Mouse (Mus musculus) neural tube, embryonic 11.5 days (tissue): Measurements from ENCODE around the gene Itk. TPM values are rescaled to one million over a fixed set of nuclear protein-coding genes. Genes with fewer than 3 reads are reported as not detected.

Source experiments
- ATAC-seq: fragments of 200-750 bp; cut with Nextera tagmentation; 2 replicates; pipeline ENCODE4 v1.8.0; 2017; ENCODE audit warnings: moderate number of reproducible peaks, mild to moderate bottlenecking, moderate TSS enrichment, moderate library complexity; ENCODE audit not compliant: insufficient read depth, low FRiP score, low TSS enrichment
- DNase-seq: peaks from one replicate; pipeline ENCODE4 v3.0.0-alpha.2; 2015; ENCODE audit warnings: low spot score
- H3K27ac ChIP-seq: fragments of 300-500 bp; sonication (generic); 2 replicates; pipeline ENCODE4 v1.5.1; 2014; ENCODE audit warnings: low read depth, mild to moderate bottlenecking, low read length
- H3K27me3 ChIP-seq: fragments of 300-500 bp; sonication (generic); 2 replicates; pipeline ENCODE4 v1.6.1; 2014; ENCODE audit warnings: mild to moderate bottlenecking, low read length, mixed read lengths; ENCODE audit not compliant: control insufficient read depth, insufficient read depth
- H3K36me3 ChIP-seq: fragments of 300-500 bp; sonication (generic); 2 replicates; pipeline ENCODE4 v1.6.1; 2014; ENCODE audit warnings: mild to moderate bottlenecking, low read length, moderate library complexity, mixed read lengths; ENCODE audit not compliant: control insufficient read depth, insufficient read depth
- H3K4me1 ChIP-seq: fragments of 300-500 bp; sonication (generic); 2 replicates; pipeline ENCODE4 v1.6.1; 2014; ENCODE audit warnings: low read length, mixed read lengths; ENCODE audit not compliant: control insufficient read depth, insufficient read depth
- H3K4me2 ChIP-seq: fragments of 300-500 bp; sonication (generic); 2 replicates; pipeline ENCODE4 v1.6.1; 2014; ENCODE audit warnings: low read depth, mild to moderate bottlenecking, moderate library complexity
- H3K4me3 ChIP-seq: fragments of 300-500 bp; sonication (generic); 2 replicates; pipeline ENCODE4 v1.5.1; 2014; ENCODE audit warnings: low read depth, low read length
- H3K9ac ChIP-seq: fragments of 300-500 bp; sonication (generic); 2 replicates; pipeline ENCODE4 v1.6.1; 2014; ENCODE audit warnings: mild to moderate bottlenecking, low read length
- H3K9me3 ChIP-seq: fragments of 300-500 bp; sonication (generic); 2 replicates; pipeline ENCODE4 v1.6.1; 2016; ENCODE audit warnings: low read length; ENCODE audit not compliant: control insufficient read depth
- WGBS: fragments of 180-500 bp; shearing (Covaris S2); extraction: QIAGEN DNeasy Blood & Tissue Kit; methylation state at CpG from one replicate; pipeline ENCODE4 v1.1.7; 2014; 5-methylcytosine and 5-hydroxymethylcytosine counted together
- polyA plus RNA-seq: library from polyadenylated mRNA; unstranded; fragments of >200 nt; fragmentation: Nextera tagmentation; extraction: Ambion mirVana; gene quantifications from 2 replicates; pipeline ENCODE4 v1.2.1, GENCODE M21; 2014

Gene Itk
- polyA plus RNA-seq, 1 experiment from 2014 or later: not detected

DNA sequence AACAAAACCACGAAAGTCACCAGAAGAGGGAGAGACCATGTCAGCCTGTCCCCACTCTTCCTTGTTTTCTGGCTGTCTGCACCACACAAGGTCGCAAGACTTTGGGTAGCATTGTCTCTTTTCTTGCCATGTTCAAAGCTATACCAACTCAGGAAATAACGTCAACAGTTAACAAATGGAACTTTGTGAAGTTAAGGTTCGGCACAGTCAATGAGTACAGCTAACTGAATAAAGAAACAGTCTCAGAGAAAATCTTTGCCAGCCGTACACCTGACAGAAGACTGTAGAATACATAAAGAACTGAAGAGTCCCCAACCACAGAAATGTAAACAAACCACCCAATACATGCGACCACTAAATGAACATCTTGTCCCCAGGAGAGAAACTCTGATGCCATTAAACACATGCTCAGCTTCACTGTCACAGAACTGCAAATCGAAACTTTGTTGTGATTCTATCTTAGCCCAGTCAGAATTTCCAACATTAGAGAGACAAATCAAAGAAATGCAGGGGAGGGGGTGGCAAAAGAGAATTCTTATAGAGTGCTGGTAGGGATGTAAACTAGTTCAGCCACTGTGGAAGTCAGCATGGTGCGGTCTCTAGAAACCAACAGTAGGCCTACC, 16.9 kb downstream of the Itk start:
- Histone ChIP-seq H3K36me3 (no peaks in the 10 kb centered on the region), H3K27ac (no peak overlapping the region), H3K4me1 (no peaks in the 10 kb centered on the region), H3K4me2 (no peak overlapping the region), H3K9ac (no peak overlapping the region), H3K4me3 (no peak overlapping the region), H3K9me3 (no peaks in the 10 kb centered on the region), H3K27me3 (no peaks in the 10 kb centered on the region)
- no peak for ATAC-seq
- WGBS: 86% methylated on average over 8 of the region's 8 CpGs
- no peak for DNase-seq

DNA sequence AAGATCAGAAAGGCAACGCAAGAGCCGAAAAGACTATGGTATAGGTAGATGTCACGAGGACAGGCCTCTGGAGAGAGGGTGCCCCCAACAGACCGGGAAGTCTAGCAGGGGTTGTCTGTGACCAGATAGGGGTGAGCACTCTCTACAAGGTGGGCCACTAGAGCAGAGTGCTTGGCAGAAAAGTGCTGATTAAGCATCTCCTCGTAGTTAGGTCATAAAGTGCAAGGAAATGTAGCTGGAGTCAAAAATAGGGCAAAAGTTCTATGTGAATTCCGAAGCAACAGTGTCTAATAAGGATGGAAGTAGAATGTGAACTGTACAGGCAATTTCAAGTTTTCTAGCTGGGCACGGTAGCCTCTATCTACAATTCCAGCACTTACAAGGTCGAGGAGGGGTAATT, 18.1 kb downstream of the Itk start:
- no peak for ATAC-seq

DNA sequence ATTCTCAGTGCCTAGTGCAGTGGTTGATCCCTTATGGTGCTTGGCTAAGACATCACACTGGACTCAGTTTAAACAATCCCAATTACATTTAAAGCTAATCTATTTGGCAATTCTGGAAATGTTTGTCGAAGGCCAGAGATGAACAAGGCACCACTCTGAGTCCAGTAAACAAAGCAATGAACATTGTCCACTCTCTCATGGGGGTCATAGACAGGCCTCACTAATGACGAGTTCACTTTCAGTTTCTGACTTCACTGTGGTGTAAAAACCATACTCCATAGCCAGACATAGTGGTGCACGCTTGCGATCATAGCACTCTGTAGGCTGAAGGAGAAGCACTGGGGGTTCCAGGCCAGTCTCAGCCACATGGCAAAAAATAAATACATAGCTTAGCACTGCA, 18.9 kb downstream of the Itk start:
- no peak overlapping the region for H3K4me3 ChIP-seq
- H3K9me3 ChIP-seq: no peaks in the 10 kb centered on the region
- no peak overlapping the region for H3K9ac ChIP-seq
- WGBS: 94% methylated on average over 4 of the region's 4 CpGs
- no peaks in the 10 kb centered on the region for H3K27me3 ChIP-seq
- H3K36me3 ChIP-seq: no peaks in the 10 kb centered on the region
- H3K4me2 ChIP-seq: no peak overlapping the region
- H3K4me1 ChIP-seq: no peaks in the 10 kb centered on the region
- H3K27ac ChIP-seq: no peak overlapping the region
- DNase-seq (no peak), ATAC-seq (no peak)

More for the DNA sequence above, 18.1 kb downstream of the Itk start:
- Histone ChIP-seq H3K4me1 (no peaks in the 10 kb centered on the region), H3K4me3 (no peak overlapping the region), H3K27ac (no peak overlapping the region), H3K9me3 (no peaks in the 10 kb centered on the region), H3K27me3 (no peaks in the 10 kb centered on the region), H3K9ac (no peak overlapping the region), H3K36me3 (no peaks in the 10 kb centered on the region), H3K4me2 (no peak overlapping the region)
- WGBS: 94% methylated on average over 8 of the region's 8 CpGs
- no peak for DNase-seq

DNA sequence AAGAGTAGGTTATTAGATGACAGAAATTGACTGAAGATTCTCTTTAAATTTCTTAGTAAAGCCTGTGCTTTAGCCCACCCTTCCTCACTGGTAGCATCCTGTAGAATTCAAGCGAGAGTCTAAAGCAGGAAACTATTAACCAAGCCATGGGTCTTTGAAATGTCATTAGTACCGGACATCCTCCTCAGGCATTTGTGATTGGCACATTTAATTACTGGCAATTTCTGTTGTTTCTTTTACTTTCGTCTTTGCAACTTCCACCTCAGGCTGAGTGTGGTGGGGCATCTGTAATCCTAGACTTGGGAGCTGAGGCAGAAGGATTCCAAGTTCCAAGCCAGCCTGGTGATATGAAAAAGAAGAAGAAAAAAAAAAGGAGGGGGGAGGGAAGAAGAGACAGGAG, 23.0 kb downstream of the Itk start:
- Histone ChIP-seq H3K4me1 (no peaks in the 10 kb centered on the region), H3K4me3 (no peak overlapping the region), H3K27ac (no peak overlapping the region), H3K4me2 (no peak overlapping the region), H3K9me3 (no peaks in the 10 kb centered on the region), H3K9ac (no peak overlapping the region), H3K27me3 (no peaks in the 10 kb centered on the region), H3K36me3 (no peaks in the 10 kb centered on the region)
- DNase-seq (no peak), ATAC-seq (no peak)
- WGBS: 60% methylated on average over 3 of the region's 3 CpGs

DNA sequence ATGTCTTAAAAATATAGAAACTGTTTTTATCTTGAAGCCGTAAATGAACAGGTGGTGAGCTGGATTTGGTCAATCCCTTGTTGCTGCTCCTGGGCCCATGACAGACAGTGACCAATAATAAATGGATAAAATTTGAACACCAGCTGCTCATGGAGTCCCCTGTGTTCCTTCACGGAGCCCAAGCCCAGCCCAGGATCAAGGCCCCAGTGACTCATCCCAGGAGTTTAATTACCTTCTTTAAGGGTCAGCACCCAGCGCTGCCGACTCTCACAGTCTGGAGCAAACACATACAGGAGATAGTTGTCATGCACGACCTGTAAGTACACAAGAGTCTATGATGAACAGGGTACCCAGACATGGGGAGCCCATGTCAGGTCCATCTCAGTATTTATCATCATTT, 23.6 kb downstream of the Itk start:
- Histone ChIP-seq H3K4me1 (no peaks in the 10 kb centered on the region), H3K9me3 (no peaks in the 10 kb centered on the region), H3K27me3 (no peaks in the 10 kb centered on the region), H3K9ac (no peak overlapping the region), H3K27ac (no peak overlapping the region), H3K36me3 (no peaks in the 10 kb centered on the region), H3K4me3 (no peak overlapping the region), H3K4me2 (no peak overlapping the region)
- WGBS: 75% methylated on average over 5 of the region's 5 CpGs
- no peak for ATAC-seq
- no peak for DNase-seq

DNA sequence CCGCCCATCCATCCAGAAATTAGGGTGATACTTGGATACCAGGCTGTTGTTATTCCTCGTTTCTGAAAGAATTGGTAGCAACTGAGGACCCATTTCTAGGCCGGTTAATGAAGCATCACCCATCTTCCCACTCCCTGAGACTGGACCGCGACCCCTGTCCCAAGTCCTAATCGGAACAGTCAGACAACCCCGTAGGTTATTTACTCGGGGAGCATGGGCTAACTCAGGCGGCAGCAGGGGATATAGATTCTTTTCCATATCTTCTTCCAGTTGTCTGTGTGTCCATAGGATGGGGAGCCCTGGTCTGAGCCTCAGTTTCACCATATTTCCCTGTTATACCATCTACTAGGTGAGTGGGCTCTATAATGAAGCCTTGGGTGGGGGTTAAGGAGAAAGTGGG, 25.5 kb downstream of the Itk start:
- no peaks in the 10 kb centered on the region for H3K36me3 ChIP-seq
- H3K4me2 ChIP-seq: no peak overlapping the region
- WGBS: 95% methylated on average over 9 of the region's 9 CpGs
- ATAC-seq: no peak
- no peak overlapping the region for H3K4me3 ChIP-seq
- no peak overlapping the region for H3K9ac ChIP-seq
- no peaks in the 10 kb centered on the region for H3K9me3 ChIP-seq
- no peaks in the 10 kb centered on the region for H3K4me1 ChIP-seq
- H3K27me3 ChIP-seq: no peaks in the 10 kb centered on the region
- DNase-seq: no peak
- no peak overlapping the region for H3K27ac ChIP-seq

DNA sequence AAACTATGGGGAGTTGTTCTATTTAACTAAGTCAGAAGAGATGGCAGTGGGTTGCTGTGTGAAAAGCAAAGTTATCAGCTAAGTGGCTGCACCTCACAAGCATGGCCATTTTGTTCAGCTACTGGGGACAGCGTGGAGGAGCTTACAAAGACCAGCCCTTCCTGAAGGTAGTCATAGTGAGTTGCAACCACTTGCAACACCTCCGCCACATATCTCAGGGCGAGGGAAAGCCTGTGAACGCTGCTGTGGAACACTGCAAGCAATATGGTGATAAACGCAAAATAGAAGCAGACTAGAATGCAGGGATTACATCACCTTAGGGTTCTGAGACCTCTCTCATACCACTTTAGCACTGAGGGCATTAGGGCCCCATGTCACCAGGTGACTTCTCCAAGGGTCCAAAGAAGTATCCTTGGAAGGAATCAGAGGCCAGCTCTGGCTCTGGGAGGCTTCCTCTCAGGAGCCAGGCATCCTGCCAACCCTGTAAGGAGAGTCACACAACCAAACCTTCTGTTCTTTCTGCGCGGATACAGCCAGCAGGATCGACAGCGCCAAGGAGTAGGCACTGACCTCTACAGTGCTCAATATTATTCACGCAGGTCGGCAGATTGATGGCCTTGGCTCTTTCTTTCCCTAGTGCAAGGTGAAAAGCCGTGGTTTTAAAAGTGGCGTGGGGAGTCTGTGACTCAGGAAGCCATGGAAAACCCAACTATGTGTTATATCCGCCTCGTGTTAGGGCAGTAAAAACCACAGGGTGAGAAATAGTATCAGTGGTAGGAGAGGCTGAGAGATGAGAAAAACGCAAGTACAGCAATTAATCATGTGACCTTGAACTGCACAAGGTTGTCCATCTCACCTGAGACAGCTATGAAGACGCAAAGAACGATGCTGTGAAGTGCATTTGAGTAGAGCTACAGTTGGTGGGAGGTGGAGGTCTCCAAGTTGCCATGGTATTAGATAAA, 27.0 kb downstream of the Itk start:
- H3K4me1 ChIP-seq: no peaks in the 10 kb centered on the region
- ATAC-seq (no peak), DNase-seq (no peak)
- H3K36me3 ChIP-seq: no peaks in the 10 kb centered on the region
- H3K27me3 ChIP-seq: no peaks in the 10 kb centered on the region
- no peak overlapping the region for H3K4me3 ChIP-seq
- H3K27ac ChIP-seq: no peak overlapping the region
- 86% methylated on average over 18 of the region's 18 CpGs for WGBS
- H3K9me3 ChIP-seq: no peaks in the 10 kb centered on the region
- no peak overlapping the region for H3K9ac ChIP-seq
- no peak overlapping the region for H3K4me2 ChIP-seq

DNA sequence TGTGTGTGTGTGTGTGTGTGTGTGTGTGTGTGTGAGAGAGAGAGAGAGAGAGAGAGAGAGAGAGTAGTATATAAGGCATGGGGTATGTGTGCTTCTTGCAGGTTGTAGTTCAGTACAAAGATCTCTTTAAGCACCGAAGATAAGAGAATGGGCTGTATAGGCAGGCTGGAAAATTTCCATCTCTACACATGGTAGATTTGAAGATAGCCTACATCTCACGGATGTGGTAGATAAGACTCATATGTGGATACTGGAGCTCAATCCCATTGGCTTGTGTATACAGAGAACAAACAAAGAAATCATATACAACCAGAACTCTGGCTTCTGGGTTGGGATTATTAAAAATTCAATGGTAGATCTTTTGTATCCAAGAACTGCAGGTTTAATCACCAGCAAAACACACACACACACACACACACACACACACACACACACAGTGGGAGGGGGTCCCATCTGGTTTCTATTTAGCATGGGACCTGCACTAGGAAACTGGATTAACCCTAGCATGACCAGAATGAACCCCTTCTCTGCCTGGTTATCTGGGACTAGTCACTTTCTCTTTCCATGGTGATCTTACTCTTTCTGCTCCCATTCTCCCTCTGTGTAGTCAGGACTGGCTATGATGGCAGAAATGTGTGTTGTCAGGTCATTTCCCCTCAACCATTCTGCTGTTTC, 28.2 kb downstream of the Itk start:
- WGBS: 80% methylated on average over 2 of the region's 2 CpGs
- Histone ChIP-seq H3K4me2 (no peak overlapping the region), H3K4me1 (no peaks in the 10 kb centered on the region), H3K27me3 (no peaks in the 10 kb centered on the region), H3K27ac (no peak overlapping the region), H3K9me3 (no peaks in the 10 kb centered on the region), H3K9ac (no peak overlapping the region), H3K4me3 (no peak overlapping the region), H3K36me3 (no peaks in the 10 kb centered on the region)
- DNase-seq (no peak), ATAC-seq (no peak)
